Mouse (Mus musculus) liver, postnatal 0 days (tissue): Measurements from ENCODE around the gene Gstcd.

Experiments
- CTCF ChIP-seq: sonication (generic); IDR thresholded peaks from 2 replicates; pipeline ENCODE4 v1.5.1; 2016; ENCODE audit warnings: antibody characterized with exemption, low read depth
- EP300 ChIP-seq: IDR thresholded peaks from 2 replicates; pipeline ENCODE4 v1.6.1; 2016; ENCODE audit warnings: antibody characterized with exemption, low read depth, mild to moderate bottlenecking

- TF ChIP-seq CTCF (no peak), EP300 (no peak)
Observed at GRCm38 (mm10) chr3:133097936-133098335, 6.1 kb upstream of the Gstcd start.
